Mouse (Mus musculus) kidney, adult 11 months (tissue): ENCODE measurements around the gene Xpo1.
"Not testable (repeated sequence)": the region's sequence is repeated elsewhere in the genome, so short reads cannot be mapped to it uniquely, and the experiment has no call there.

ENCODE experiments used
- DNase-seq: peaks from one replicate; pipeline ENCODE4 v3.0.0; 2022

Gene Xpo1

GRCm38 (mm10) chr11:23255427-23256193 lies at the start of gene Xpo1:
Gene Xpo1, plus strand, starts transcription at chr11:23256041.
- DNase-seq: peak; percentile 100

- no peak for DNase-seq
Measured at GRCm38 (mm10) chr11:23209717-23210116, 46.1 kb upstream of the Xpo1 start.

- peak; percentile 43 for DNase-seq
Measured at GRCm38 (mm10) chr11:23210590-23211510, 45.0 kb upstream of the Xpo1 start.

GRCm38 (mm10) chr11:23217430-23217829 lies 38.4 kb upstream of the Xpo1 start:
- DNase-seq: peak; percentile 4

GRCm38 (mm10) chr11:23236015-23236414 lies 19.8 kb upstream of the Xpo1 start:
- no peak for DNase-seq

GRCm38 (mm10) chr11:23253931-23254330 lies 1.9 kb upstream of the Xpo1 start:
- DNase-seq: no peak

- DNase-seq: no peak
Measured at GRCm38 (mm10) chr11:23254548-23254947, 1.3 kb upstream of the Xpo1 start.

- no peak for DNase-seq
Measured at GRCm38 (mm10) chr11:23255053-23255426, 801 bp upstream of the Xpo1 start.

GRCm38 (mm10) chr11:23256194-23256802 lies 457 bp downstream of the Xpo1 start:
- DNase-seq: no peak

GRCm38 (mm10) chr11:23256803-23257704 lies 1.2 kb downstream of the Xpo1 start:
- DNase-seq: peak; percentile 77

- DNase-seq: no peak
Measured at GRCm38 (mm10) chr11:23259073-23259472, 3.2 kb downstream of the Xpo1 start.

- DNase-seq: no peak
Measured at GRCm38 (mm10) chr11:23259481-23259880, 3.6 kb downstream of the Xpo1 start.

- no peak for DNase-seq
Measured at GRCm38 (mm10) chr11:23260186-23260585, 4.3 kb downstream of the Xpo1 start.

GRCm38 (mm10) chr11:23261490-23261889 lies 5.6 kb downstream of the Xpo1 start:
- DNase-seq: no peak

GRCm38 (mm10) chr11:23264949-23265348 lies 9.1 kb downstream of the Xpo1 start:
- DNase-seq: no peak

- DNase-seq: no peak
Measured at GRCm38 (mm10) chr11:23271770-23272724, 16.2 kb downstream of the Xpo1 start.

GRCm38 (mm10) chr11:23275780-23276179 lies 19.9 kb downstream of the Xpo1 start:
- DNase-seq: no peak

GRCm38 (mm10) chr11:23284469-23284868 lies 28.6 kb downstream of the Xpo1 start:
- DNase-seq: no peak

- DNase-seq: not testable (repeated sequence)
Measured at GRCm38 (mm10) chr11:23288866-23289265, 33.0 kb downstream of the Xpo1 start.

- DNase-seq: no peak
Measured at GRCm38 (mm10) chr11:23297379-23297778, 41.5 kb downstream of the Xpo1 start.

- DNase-seq: no peak
Measured at GRCm38 (mm10) chr11:23298301-23298700, 42.5 kb downstream of the Xpo1 start.
